Mouse (Mus musculus) kidney, adult 10 weeks (tissue): ENCODE results near the gene Try4. TPM values are rescaled to one million over a fixed set of nuclear protein-coding genes. Genes with fewer than 3 reads are reported as not detected.

Source experiments
- polyA plus RNA-seq: library from polyadenylated mRNA; stranded (reverse); fragments of 350-450 nt; fragmentation: Illumina TruSeq; extraction: RNeasy Lipid Tissue Mini Kit (QIAGEN cat#74804); gene quantifications from one replicate; pipeline ENCODE4 v1.2.3, GENCODE M21; 2014; ENCODE audit warnings: low read depth, low replicate concordance

Try4 gene
- polyA plus RNA-seq, result not detected

DNA sequence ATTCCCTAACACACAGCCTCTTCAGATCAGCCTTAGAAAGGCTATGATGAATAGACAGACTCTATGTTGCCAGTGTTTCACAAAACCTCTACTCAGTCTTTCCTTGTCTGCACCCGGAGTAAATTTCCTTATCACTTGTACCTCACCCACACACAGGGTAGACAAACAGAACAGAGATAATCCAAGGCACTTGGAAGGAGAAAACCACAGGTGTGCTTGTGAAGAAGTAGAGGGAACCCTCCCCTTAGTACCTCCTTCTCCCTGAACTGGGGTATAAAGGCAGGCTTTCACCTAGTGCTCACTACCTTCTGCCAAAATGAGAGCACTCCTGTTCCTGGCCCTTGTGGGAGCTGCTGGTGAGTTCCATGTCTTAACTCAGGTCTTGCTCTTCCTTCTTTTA lies at the start of gene Try4:
Gene Try4, plus strand, starts transcription at position 301 of the 400 bp plus-strand sequence.

DNA sequence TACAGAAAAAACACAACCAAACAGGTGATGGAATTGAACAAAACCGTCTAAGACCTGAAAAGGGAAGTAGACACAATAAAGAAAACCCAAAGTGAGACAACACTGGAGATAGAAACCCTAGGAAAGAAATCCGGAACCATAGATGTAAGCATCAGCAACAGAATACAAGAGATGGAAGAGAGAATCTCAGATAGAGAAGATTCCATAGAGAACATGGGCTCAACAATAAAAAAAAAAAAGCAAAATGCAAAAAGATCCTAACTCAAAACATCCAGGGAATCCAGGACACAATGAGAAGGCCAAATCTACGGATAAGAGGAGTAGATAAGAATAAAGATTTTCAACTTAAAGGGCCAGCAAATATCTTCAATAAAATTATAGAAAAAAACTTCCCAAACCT lies 14.7 kb downstream of the Try4 start, which contains the start of gene Try5:
Gene Try5, minus strand, starts transcription at position 101 of the 400 bp plus-strand sequence.

GRCm38 (mm10) chr6:41353932-41354331 lies 51.9 kb downstream of the Try4 start, which contains the start of gene Try10:
Gene Try10, plus strand, starts transcription at chr6:41354105.

Other genes with a start within 250 kb of the Try4 start
- not detected for gene Try5, start 14.6 kb downstream of the Try4 start, polyA plus RNA-seq
- not detected for gene Try10, start 51.8 kb downstream of the Try4 start, polyA plus RNA-seq
- not detected for gene Prss3, start 75.4 kb downstream of the Try4 start, polyA plus RNA-seq
- gene Gm5771, start 90.1 kb downstream of the Try4 start, polyA plus RNA-seq, result not detected
- gene Gm10334, start 143.9 kb downstream of the Try4 start, polyA plus RNA-seq, result not detected
- gene Prss1, start 156.7 kb downstream of the Try4 start, polyA plus RNA-seq, result not detected
- not detected for gene Prss2, start 219.5 kb downstream of the Try4 start, polyA plus RNA-seq